In the genomic region with DNA sequence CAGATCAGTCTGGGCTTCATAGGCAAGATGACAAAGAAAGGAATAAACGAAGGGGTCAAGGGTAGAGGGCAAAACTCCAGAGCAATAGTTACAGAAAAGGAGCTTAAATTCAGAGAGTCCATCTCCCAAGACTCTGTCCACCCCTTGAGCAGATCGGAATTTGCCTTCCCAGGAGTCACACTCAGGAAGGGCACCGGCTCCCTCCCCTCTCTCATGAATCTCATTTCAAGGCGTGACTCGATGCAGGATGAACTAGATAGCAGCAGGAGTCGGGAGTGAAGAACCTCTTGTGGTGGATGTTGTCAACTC, we compare ENCODE assay signal across 8 mouse cellular contexts. TPM values are rescaled to one million over a fixed set of nuclear protein-coding genes. Genes with fewer than 3 reads are reported as not detected.
DNase-seq lines count a peak whose midpoint lies in the region; ATAC-seq and TF ChIP-seq lines count a peak whose summit lies in the region.

No protein-coding gene starts in this region.

- peaks cover 7% of the 10 kb centered on the region for H3K4me1 ChIP-seq in E14TG2a.4 (replicated peaks; ENCODE audit: low read depth, low read length)
- H3K4me1 ChIP-seq in hindbrain, embryonic 10.5 days (replicated peaks), result no peaks in the 10 kb centered on the region; the same call in 1 of the 2 replicates

- DNase-seq in gastrocnemius, adult 2 months, result no peak
- no peak for DNase-seq in gastrocnemius, postnatal 25 days
- no peak for DNase-seq in hindbrain, embryonic 10.5 days (ENCODE audit: low spot score)
- DNase-seq in c-Kit-positive CD71-positive TER-119-positive erythroid progenitor cells, embryonic 14.5 days (ENCODE audit: low spot score), result no peak
- DNase-seq in layer of hippocampus, postnatal 25 days (ENCODE audit: extremely low spot score in 1 of 2, low spot score in 1 of 2), result no peak
- no peak for DNase-seq in MN1 (ENCODE audit: low spot score)

- H3K27me3 ChIP-seq in E14TG2a.4 (ENCODE audit: insufficient read depth, low read length), result peaks cover 21% of the 10 kb centered on the region
- H3K27me3 ChIP-seq in hindbrain, embryonic 10.5 days (ENCODE audit: insufficient read depth, poor library complexity, severe bottlenecking), result peaks cover 6% of the 10 kb centered on the region; the same call in 1 of the 2 replicates

- intact Hi-C loops in gastrocnemius, adult 2 months (cut with DNase I), result loop anchor here (2.0 kb wide), 1 partner anchor 20 kb away; no protein-coding TSS in a partner anchor

- no peaks in the 10 kb centered on the region for H3K9me3 ChIP-seq in E14TG2a.4 (ENCODE audit: low read length)
- H3K9me3 ChIP-seq in hindbrain, embryonic 10.5 days, result no peaks in the 10 kb centered on the region

- H3K27ac ChIP-seq in gastrocnemius, adult 2 months, result peak overlapping the region; percentile 95
- peak overlapping the region; percentile 98 for H3K27ac ChIP-seq in hindbrain, embryonic 10.5 days

- no peaks in the 10 kb centered on the region for H3K36me3 ChIP-seq in E14TG2a.4 (ENCODE audit: insufficient read depth, low read length)
- H3K36me3 ChIP-seq in hindbrain, embryonic 10.5 days, result no peaks in the 10 kb centered on the region

- WGBS in hindbrain, embryonic 10.5 days, result 2% methylated on average over 6 of the region's 6 CpGs

- TF ChIP-seq CTCF in gastrocnemius, adult 2 months (IDR thresholded peaks at IDR 0.05), result no peak
- TF ChIP-seq CTCF in E14TG2a.4 (conservative IDR thresholded peaks at IDR 0.05; ENCODE audit: low read length), result no peak

- 0 out of 2 replicates have a peak, but pooled peaks have one; percentile 1 for ATAC-seq in megakaryocyte progenitor cell, adult 5-6 weeks (replicated peaks; ENCODE audit: poor library complexity)

- peak overlapping the region; percentile 75 for H3K4me3 ChIP-seq in gastrocnemius, adult 2 months
- peak overlapping the region; percentile 82 for H3K4me3 ChIP-seq in E14TG2a.4 (replicated peaks; ENCODE audit: low read length)
- H3K4me3 ChIP-seq in hindbrain, embryonic 10.5 days, result peak overlapping the region; percentile 63

RNA-seq across cellular contexts. Expression of a gene that starts 15.7 kb away (rescaled TPM):
- total RNA-seq in gastrocnemius, adult 2 months (2021), result not detected
- total RNA-seq in gastrocnemius, postnatal 25 days (2021), result not detected
- 0.11 and 0.30 TPM in 2 replicates for polyA plus RNA-seq in hindbrain, embryonic 10.5 days (2016; fragmentation: Nextera tagmentation; extraction: Ambion mirVana)
- total RNA-seq in megakaryocyte progenitor cell, adult 5-6 weeks (2015), result 0.24 TPM in 1 of 2 replicates, not detected in the other
- total RNA-seq in megakaryocyte progenitor cell, adult 5-6 weeks (2017), result not detected in 2 replicates
- total RNA-seq in layer of hippocampus, postnatal 25 days (2021), result not detected

RNA-seq across cellular contexts. Expression of a gene that starts 28.0 kb away (rescaled TPM):
- total RNA-seq in gastrocnemius, adult 2 months (2021), result 10 to 100 TPM; 28.8 to 36.0 TPM
- 10 to 100 TPM; 30.1 to 32.3 TPM for total RNA-seq in gastrocnemius, postnatal 25 days (2021)
- 78.9 and 89.2 TPM in 2 replicates for polyA plus RNA-seq in hindbrain, embryonic 10.5 days (2016; fragmentation: Nextera tagmentation; extraction: Ambion mirVana)
- 52.4 and 58.5 TPM in 2 replicates for total RNA-seq in megakaryocyte progenitor cell, adult 5-6 weeks (2015)
- total RNA-seq in megakaryocyte progenitor cell, adult 5-6 weeks (2017), result 51.3 and 67.6 TPM in 2 replicates
- total RNA-seq in layer of hippocampus, postnatal 25 days (2021), result 100 to 1,000 TPM; 370 TPM

RNA-seq across cellular contexts. Expression of a gene that starts 31.6 kb away (rescaled TPM):
- total RNA-seq in gastrocnemius, adult 2 months (2021), result 10 to 100 TPM; 10.7 to 15.1 TPM
- total RNA-seq in gastrocnemius, postnatal 25 days (2021), result 10 to 100 TPM in 1 of 2 experiments, 1 to 10 TPM in 1; 9.0 to 11.9 TPM
- polyA plus RNA-seq in hindbrain, embryonic 10.5 days (2016; fragmentation: Nextera tagmentation; extraction: Ambion mirVana), result 13.9 and 17.2 TPM in 2 replicates
- 12.8 and 13.0 TPM in 2 replicates for total RNA-seq in megakaryocyte progenitor cell, adult 5-6 weeks (2015)
- 4.7 and 8.7 TPM in 2 replicates for total RNA-seq in megakaryocyte progenitor cell, adult 5-6 weeks (2017)
- total RNA-seq in layer of hippocampus, postnatal 25 days (2021), result 10 to 100 TPM; 11.3 to 18.1 TPM

Comparison
In these comparisons a context has a peak if more than half of its experiments do, and no peak if none do; other contexts are left out.
1. RNA of a gene that starts 28.0 kb away (total RNA-seq): 370 TPM in layer of hippocampus, postnatal 25 days; 51.3 to 67.6 TPM in megakaryocyte progenitor cell, adult 5-6 weeks, 28.8 to 36.0 TPM in gastrocnemius, adult 2 months and 30.1 to 32.3 TPM in gastrocnemius, postnatal 25 days; every median in the first group is over 4 times any median in the second.
2. Peak in every context shown above with its lines, with median percentiles within 50 percentile points of each other: H3K4me3 ChIP-seq.